8 mouse cellular contexts compared by ENCODE assay signal in genomic region chr4:57821556-57822356, GRCm38 (mm10).
DNase-seq lines count a peak whose midpoint lies in the region; ATAC-seq and TF ChIP-seq lines count a peak whose summit lies in the region.

No protein-coding gene starts in this region.

- peak overlapping the region; percentile 16; the same call in 1 of the 2 replicates for H3K4me2 ChIP-seq in lung, embryonic 14.5 days
- peak overlapping the region; percentile 44 for H3K4me2 ChIP-seq in hindbrain, embryonic 13.5 days
- H3K4me2 ChIP-seq in neural tube, embryonic 12.5 days (replicated peaks) = peak overlapping the region; percentile 46

- no peaks in the 10 kb centered on the region; the same call in 1 of the 2 replicates for H3K9me3 ChIP-seq in lung, embryonic 14.5 days (ENCODE audit: low read depth, low read length)
- H3K9me3 ChIP-seq in hindbrain, embryonic 13.5 days = no peaks in the 10 kb centered on the region
- 0 out of 2 replicates have a peak, but pooled peaks cover 5% of the 10 kb centered on the region for H3K9me3 ChIP-seq in neural tube, embryonic 12.5 days

- TF ChIP-seq POLR2A in lung, adult 2 months (IDR thresholded peaks at IDR 0.05; ENCODE audit: borderline replicate concordance, extremely low read depth, low read depth, low read length) = no peak
- no peak for TF ChIP-seq POLR2A in embryonic fibroblast, embryonic 13.5 days (IDR thresholded peaks at IDR 0.05; ENCODE audit: low read depth, low read length)

- peak; percentile 52; the same call in 1 of the 2 replicates for ATAC-seq in lung, embryonic 14.5 days (ENCODE audit: insufficient read depth)
- peak; percentile 69; the same call in 1 of the 2 replicates for ATAC-seq in hindbrain, embryonic 13.5 days (ENCODE audit: low FRiP score)
- ATAC-seq in neural tube, embryonic 12.5 days (ENCODE audit: low FRiP score, low read depth) = peak; percentile 68

- no peak overlapping the region for H3K27ac ChIP-seq in lung, embryonic 14.5 days (ENCODE audit: low read depth)
- H3K27ac ChIP-seq in embryonic fibroblast, embryonic 13.5 days (ENCODE audit: insufficient read depth, low read length) = peak overlapping the region; percentile 16; the same call in 1 of the 2 replicates
- H3K27ac ChIP-seq in hindbrain, embryonic 13.5 days = peak overlapping the region; percentile 87
- H3K27ac ChIP-seq in neural tube, embryonic 12.5 days = 0 out of 2 replicates have a peak overlapping the region, but pooled peaks have one; percentile 33

- peak overlapping the region; percentile 23; the same call in 1 of the 2 replicates for H3K9ac ChIP-seq in lung, embryonic 14.5 days
- H3K9ac ChIP-seq in hindbrain, embryonic 13.5 days = peak overlapping the region; percentile 63
- no peak overlapping the region; the same call in 1 of the 2 replicates for H3K9ac ChIP-seq in neural tube, embryonic 12.5 days

- WGBS in lung, embryonic 14.5 days = 8% methylated on average over 11 of the region's 11 CpGs
- 12% methylated on average over 11 of the region's 11 CpGs for WGBS in lung, adult 2 months
- 8% methylated on average over 11 of the region's 11 CpGs for WGBS in hindbrain, embryonic 13.5 days
- 7% methylated on average over 11 of the region's 11 CpGs for WGBS in neural tube, embryonic 12.5 days

- H3K36me3 ChIP-seq in lung, embryonic 14.5 days (ENCODE audit: insufficient read depth) = no peaks in the 10 kb centered on the region; the same call in 1 of the 2 replicates
- no peaks in the 10 kb centered on the region for H3K36me3 ChIP-seq in hindbrain, embryonic 13.5 days
- H3K36me3 ChIP-seq in neural tube, embryonic 12.5 days = no peaks in the 10 kb centered on the region

- H3K27me3 ChIP-seq in lung, embryonic 14.5 days (ENCODE audit: insufficient read depth, low read length) = no peaks in the 10 kb centered on the region
- H3K27me3 ChIP-seq in hindbrain, embryonic 13.5 days = no peaks in the 10 kb centered on the region
- no peaks in the 10 kb centered on the region for H3K27me3 ChIP-seq in neural tube, embryonic 12.5 days (replicated peaks)

- TF ChIP-seq CTCF in lung, embryonic 14.5 days (IDR thresholded peaks at IDR 0.05; ENCODE audit: low read depth) = no peak
- TF ChIP-seq CTCF in lung, adult 2 months (IDR thresholded peaks at IDR 0.05; ENCODE audit: insufficient read depth, low read length) = no peak
- no peak for TF ChIP-seq CTCF in embryonic fibroblast, embryonic 13.5 days (IDR thresholded peaks at IDR 0.05; ENCODE audit: borderline replicate concordance, insufficient read depth, low read length)

- H3K4me1 ChIP-seq in lung, embryonic 14.5 days (ENCODE audit: insufficient read depth) = peaks cover 8% of the 10 kb centered on the region; the same call in 1 of the 2 replicates
- peaks cover 5% of the 10 kb centered on the region for H3K4me1 ChIP-seq in lung, adult 2 months (ENCODE audit: control insufficient read depth, insufficient read depth, low read length)
- H3K4me1 ChIP-seq in embryonic fibroblast, embryonic 13.5 days (ENCODE audit: control insufficient read depth, insufficient read depth, low read length) = peaks cover 5% of the 10 kb centered on the region; the same call in 1 of the 2 replicates
- peaks cover 28% of the 10 kb centered on the region for H3K4me1 ChIP-seq in hindbrain, embryonic 13.5 days (replicated peaks)
- peaks cover 34% of the 10 kb centered on the region for H3K4me1 ChIP-seq in neural tube, embryonic 12.5 days

- no peak overlapping the region for H3K4me3 ChIP-seq in lung, embryonic 14.5 days (ENCODE audit: low read depth, low read length)
- H3K4me3 ChIP-seq in lung, adult 2 months (replicated peaks; ENCODE audit: extremely low read depth, low read depth, low read length) = no peak overlapping the region
- H3K4me3 ChIP-seq in embryonic fibroblast, embryonic 13.5 days (ENCODE audit: insufficient read depth, low read length) = no peak overlapping the region
- H3K4me3 ChIP-seq in hindbrain, embryonic 13.5 days = peak overlapping the region; percentile 24
- H3K4me3 ChIP-seq in neural tube, embryonic 12.5 days = no peak overlapping the region

- no peak for DNase-seq in lung, embryonic 14.5 days
- DNase-seq in lung, adult 2 months = no peak
- DNase-seq in layer of hippocampus, adult 11-12 months (ENCODE audit: low spot score) = no peak
- no peak for DNase-seq in liver
- no peak for DNase-seq in T-cell, adult 2 months (ENCODE audit: low spot score)
